Mouse (Mus musculus): ENCODE measurements around the gene Gpi1. TPM values are rescaled to one million over a fixed set of nuclear protein-coding genes. Genes with fewer than 3 reads are reported as not detected.

The Gpi1 gene
- polyA plus RNA-seq, 1 experiment = 306 TPM

DNA sequence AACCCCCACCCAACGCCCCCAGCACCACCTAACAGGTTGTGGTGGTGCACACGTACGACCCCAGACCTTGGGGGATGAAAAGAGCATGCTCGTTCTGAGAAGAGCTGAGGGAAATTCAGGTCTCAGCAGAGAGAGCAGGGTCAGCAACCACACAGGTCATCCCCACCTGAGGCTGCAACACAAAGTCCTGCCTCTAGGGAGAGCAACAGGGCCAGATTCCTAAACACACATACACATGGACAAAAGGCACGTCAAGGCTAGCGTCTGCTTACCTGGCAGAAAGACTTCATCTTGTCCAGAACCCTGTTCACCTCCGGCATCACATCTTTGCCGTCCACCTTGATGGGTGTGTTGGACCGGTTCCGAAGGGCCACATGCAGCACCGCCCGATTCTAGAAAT, 3.3 kb downstream of the Gpi1 start:
- 84% methylated on average over 12 of the region's 12 CpGs for WGBS
- peak overlapping the region; percentile 91 for H3K4me3 ChIP-seq (replicated peaks; ENCODE audit: control insufficient read depth, low read depth, low read length)
- TF ChIP-seq CTCF (IDR thresholded peaks at IDR 0.05; ENCODE audit: control insufficient read depth, insufficient read depth, low read length) (0 out of 2 replicates have a peak, but pooled peaks have one; percentile 6), POLR2A (IDR thresholded peaks at IDR 0.05; ENCODE audit: borderline replicate concordance, control insufficient read depth, low read depth, low read length) (no peak)
- peak overlapping the region; percentile 59 for H3K27ac ChIP-seq (ENCODE audit: control insufficient read depth, insufficient read depth, low read depth, low read length, poor library complexity)
- peaks cover 3% of the 10 kb centered on the region; the same call in 1 of the 2 replicates for H3K4me1 ChIP-seq (ENCODE audit: control insufficient read depth, insufficient read depth, low read length)

DNA sequence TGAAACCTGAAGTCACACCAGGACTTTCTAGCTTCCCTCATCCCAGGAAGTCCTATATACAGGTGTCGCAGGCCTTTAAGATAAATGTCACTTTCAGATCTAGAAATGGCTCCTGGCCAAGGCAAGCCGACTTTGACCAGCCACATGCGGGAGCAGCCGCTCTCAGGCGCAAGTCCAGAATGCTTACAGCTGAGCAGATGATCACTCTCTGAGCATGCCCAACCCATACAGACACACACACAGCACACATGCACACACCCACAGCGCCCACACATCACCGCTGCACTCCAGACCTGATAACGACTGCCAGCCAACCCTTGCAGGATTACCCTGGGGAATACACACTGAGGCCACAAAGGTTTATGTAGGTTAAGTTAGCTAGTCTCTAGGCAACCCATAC, 4.0 kb downstream of the Gpi1 start:
- TF ChIP-seq CTCF (IDR thresholded peaks at IDR 0.05; ENCODE audit: control insufficient read depth, insufficient read depth, low read length) (no peak), POLR2A (IDR thresholded peaks at IDR 0.05; ENCODE audit: borderline replicate concordance, control insufficient read depth, low read depth, low read length) (no peak)
- Histone ChIP-seq H3K4me1 (ENCODE audit: control insufficient read depth, insufficient read depth, low read length) (peaks cover 3% of the 10 kb centered on the region; the same call in 1 of the 2 replicates), H3K27ac (ENCODE audit: control insufficient read depth, insufficient read depth, low read depth, low read length, poor library complexity) (no peak overlapping the region), H3K4me3 (replicated peaks; ENCODE audit: control insufficient read depth, low read depth, low read length) (peak overlapping the region; percentile 47)
- WGBS = 56% methylated on average over 8 of the region's 8 CpGs

DNA sequence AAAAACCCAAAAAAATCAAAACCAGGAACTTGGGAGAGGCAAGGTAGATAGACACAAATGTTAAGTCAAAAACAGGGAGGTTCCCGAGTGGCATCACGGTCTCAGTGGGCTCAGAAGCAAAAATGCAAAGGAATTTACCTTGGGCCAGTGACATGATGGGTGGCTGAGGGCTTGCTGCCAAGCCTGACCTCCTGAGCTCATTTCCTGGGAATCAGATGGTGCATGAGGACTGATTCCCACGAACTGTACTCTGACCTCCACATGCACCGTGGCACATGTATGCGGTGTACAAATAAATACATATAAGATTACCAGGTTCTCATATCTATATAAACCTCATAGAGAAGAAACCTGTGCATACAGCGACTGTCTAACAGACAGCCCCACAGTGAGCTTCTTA, 5.8 kb downstream of the Gpi1 start:
- Histone ChIP-seq H3K4me1 (ENCODE audit: control insufficient read depth, insufficient read depth, low read length) (peaks cover 3% of the 10 kb centered on the region; the same call in 1 of the 2 replicates), H3K27ac (ENCODE audit: control insufficient read depth, insufficient read depth, low read depth, low read length, poor library complexity) (no peak overlapping the region), H3K4me3 (replicated peaks; ENCODE audit: control insufficient read depth, low read depth, low read length) (no peak overlapping the region)
- 86% methylated on average over 6 of the region's 6 CpGs for WGBS
- TF ChIP-seq CTCF (IDR thresholded peaks at IDR 0.05; ENCODE audit: control insufficient read depth, insufficient read depth, low read length) = no peak
- TF ChIP-seq POLR2A (IDR thresholded peaks at IDR 0.05; ENCODE audit: borderline replicate concordance, control insufficient read depth, low read depth, low read length) = no peak

DNA sequence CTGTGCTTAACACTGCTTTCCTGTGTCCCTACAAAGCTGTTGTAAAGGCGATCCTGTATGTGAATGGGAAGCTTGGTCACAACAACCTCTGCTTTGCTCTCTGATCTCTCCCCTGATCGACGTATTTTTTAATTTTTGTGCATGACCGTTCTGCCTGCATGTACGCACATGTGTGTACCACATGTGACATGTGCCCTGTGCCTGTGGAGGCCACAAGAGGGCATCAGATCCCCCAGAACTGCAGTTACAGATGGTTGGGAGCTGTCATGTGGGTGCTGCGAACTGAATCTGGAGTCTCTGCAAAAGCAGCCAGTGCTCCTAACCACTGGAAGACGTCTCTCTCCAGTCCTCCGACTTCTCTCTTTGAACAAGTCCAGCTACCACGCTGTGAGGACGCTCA, 7.8 kb downstream of the Gpi1 start:
- peaks cover 3% of the 10 kb centered on the region for H3K4me1 ChIP-seq (ENCODE audit: control insufficient read depth, insufficient read depth, low read length)
- TF ChIP-seq POLR2A (IDR thresholded peaks at IDR 0.05; ENCODE audit: borderline replicate concordance, control insufficient read depth, low read depth, low read length) (no peak), CTCF (IDR thresholded peaks at IDR 0.05; ENCODE audit: control insufficient read depth, insufficient read depth, low read length) (peak; percentile 36; the same call in 1 of the 2 replicates)
- no peak overlapping the region for H3K4me3 ChIP-seq (replicated peaks; ENCODE audit: control insufficient read depth, low read depth, low read length)
- peak overlapping the region; percentile 1 for H3K27ac ChIP-seq (ENCODE audit: control insufficient read depth, insufficient read depth, low read depth, low read length, poor library complexity)
- WGBS = 83% methylated on average over 10 of the region's 10 CpGs

DNA sequence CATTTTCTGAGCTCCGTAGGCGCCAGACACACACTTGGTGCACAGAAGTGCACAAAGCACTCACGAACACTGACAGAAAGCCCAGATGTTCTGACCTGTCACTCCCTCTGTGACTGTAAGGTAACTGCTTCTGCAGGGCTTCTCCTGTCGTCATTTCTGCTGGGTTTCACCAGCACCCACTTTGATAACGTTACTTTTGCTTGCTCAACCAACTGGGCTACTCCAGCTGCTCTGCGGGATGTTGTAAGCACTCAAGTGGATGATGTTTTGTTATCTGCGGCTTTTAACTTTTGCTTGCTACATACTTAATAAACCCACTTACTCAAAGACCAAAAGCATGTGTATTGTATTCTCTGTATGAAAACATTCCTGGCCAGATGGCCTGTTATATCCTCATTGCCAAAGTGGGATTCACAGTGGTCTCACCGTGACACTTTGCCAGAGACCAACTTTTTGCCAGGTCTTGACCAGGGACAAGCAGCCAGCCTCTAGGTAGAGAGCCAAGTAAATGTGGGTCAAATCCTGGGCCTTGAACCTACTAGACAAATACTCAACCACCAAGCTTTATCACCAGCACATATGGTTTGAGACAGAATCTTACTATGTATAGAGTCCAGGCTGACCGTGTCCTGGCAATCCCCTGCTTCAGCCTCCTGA, 8.4 kb downstream of the Gpi1 start:
- Histone ChIP-seq H3K4me1 (ENCODE audit: control insufficient read depth, insufficient read depth, low read length) (peaks cover 3% of the 10 kb centered on the region), H3K4me3 (replicated peaks; ENCODE audit: control insufficient read depth, low read depth, low read length) (no peak overlapping the region), H3K27ac (ENCODE audit: control insufficient read depth, insufficient read depth, low read depth, low read length, poor library complexity) (peak overlapping the region; percentile 50)
- TF ChIP-seq CTCF (IDR thresholded peaks at IDR 0.05; ENCODE audit: control insufficient read depth, insufficient read depth, low read length) = no peak
- no peak for TF ChIP-seq POLR2A (IDR thresholded peaks at IDR 0.05; ENCODE audit: borderline replicate concordance, control insufficient read depth, low read depth, low read length)
- 60% methylated on average over 9 of the region's 9 CpGs for WGBS

DNA sequence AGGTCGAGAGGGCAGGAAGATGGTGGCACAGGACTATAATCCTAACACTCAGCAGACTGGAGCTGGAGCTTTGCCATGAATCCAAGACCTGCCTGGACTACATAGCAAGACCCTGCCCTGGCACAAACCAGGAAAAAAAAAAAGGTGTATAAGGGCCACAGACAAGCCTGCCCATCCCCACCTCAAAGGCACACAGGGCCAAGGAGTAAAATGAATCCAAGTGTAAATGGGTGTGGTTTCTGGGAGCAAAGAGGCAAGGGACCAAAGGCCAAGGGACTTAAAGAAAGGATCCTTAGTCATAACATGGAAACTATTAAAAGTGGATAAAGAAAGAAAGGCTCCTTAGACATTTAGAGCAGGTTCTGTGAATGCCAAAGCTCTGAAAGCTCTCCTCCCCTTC, 11.6 kb downstream of the Gpi1 start:
- peaks cover 10% of the 10 kb centered on the region for H3K4me1 ChIP-seq (ENCODE audit: control insufficient read depth, insufficient read depth, low read length)
- H3K27ac ChIP-seq (ENCODE audit: control insufficient read depth, insufficient read depth, low read depth, low read length, poor library complexity) = no peak overlapping the region
- no peak overlapping the region for H3K4me3 ChIP-seq (replicated peaks; ENCODE audit: control insufficient read depth, low read depth, low read length)
- TF ChIP-seq POLR2A (IDR thresholded peaks at IDR 0.05; ENCODE audit: borderline replicate concordance, control insufficient read depth, low read depth, low read length) = no peak
- TF ChIP-seq CTCF (IDR thresholded peaks at IDR 0.05; ENCODE audit: control insufficient read depth, insufficient read depth, low read length) = no peak
- 50% methylated on average over 1 of the region's 1 CpGs for WGBS

DNA sequence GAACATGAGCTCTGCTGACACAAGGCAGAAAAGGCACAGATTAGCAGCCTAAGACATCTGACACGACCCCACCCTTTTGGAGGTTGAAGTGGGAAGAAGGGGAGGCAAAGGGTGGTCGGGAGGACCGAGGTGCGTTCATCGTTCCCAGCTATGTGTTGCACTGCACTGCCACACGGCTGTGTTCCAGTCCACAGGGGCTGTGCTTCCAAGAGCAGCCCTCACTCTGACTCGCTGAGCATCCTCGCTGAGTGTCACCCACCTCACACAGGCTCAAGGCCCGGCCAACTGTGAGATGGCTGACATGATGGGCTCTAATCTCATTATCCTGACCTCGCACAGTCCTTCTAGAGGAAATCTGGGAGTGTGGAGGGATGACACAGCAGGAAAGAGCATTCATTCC, 13.7 kb downstream of the Gpi1 start:
- Histone ChIP-seq H3K27ac (ENCODE audit: control insufficient read depth, insufficient read depth, low read depth, low read length, poor library complexity) (peak overlapping the region; percentile 31), H3K4me1 (ENCODE audit: control insufficient read depth, insufficient read depth, low read length) (peaks cover 8% of the 10 kb centered on the region), H3K4me3 (replicated peaks; ENCODE audit: control insufficient read depth, low read depth, low read length) (no peak overlapping the region)
- TF ChIP-seq POLR2A (IDR thresholded peaks at IDR 0.05; ENCODE audit: borderline replicate concordance, control insufficient read depth, low read depth, low read length) = no peak
- no peak for TF ChIP-seq CTCF (IDR thresholded peaks at IDR 0.05; ENCODE audit: control insufficient read depth, insufficient read depth, low read length)
- 75% methylated on average over 10 of the region's 10 CpGs for WGBS

DNA sequence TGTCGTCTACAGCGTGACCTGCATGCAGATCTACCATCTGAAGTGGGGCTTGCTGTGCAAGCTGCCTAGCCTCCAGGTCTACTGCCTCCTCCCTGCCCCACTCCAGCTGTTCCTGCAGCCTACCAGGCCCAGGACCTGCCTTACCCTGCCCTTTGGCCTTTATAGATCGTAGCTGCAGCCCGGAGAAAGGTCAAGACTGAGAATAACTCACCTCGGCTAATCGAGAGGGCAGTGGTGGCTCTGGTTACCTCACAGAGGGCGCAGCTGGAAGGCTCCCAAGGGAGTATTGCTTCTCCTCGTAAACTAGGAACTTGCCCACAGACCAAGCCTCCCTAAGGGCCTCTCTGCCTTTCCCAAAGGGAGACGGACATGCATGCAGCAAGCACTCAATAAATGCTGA, 14.7 kb downstream of the Gpi1 start:
- 43% methylated on average over 9 of the region's 9 CpGs for WGBS
- no peak for TF ChIP-seq POLR2A (IDR thresholded peaks at IDR 0.05; ENCODE audit: borderline replicate concordance, control insufficient read depth, low read depth, low read length)
- TF ChIP-seq CTCF (IDR thresholded peaks at IDR 0.05; ENCODE audit: control insufficient read depth, insufficient read depth, low read length) = no peak

More for the DNA sequence above, 14.7 kb downstream of the Gpi1 start:
- Histone ChIP-seq H3K4me1 (ENCODE audit: control insufficient read depth, insufficient read depth, low read length) (peaks cover 10% of the 10 kb centered on the region), H3K4me3 (replicated peaks; ENCODE audit: control insufficient read depth, low read depth, low read length) (no peak overlapping the region), H3K27ac (ENCODE audit: control insufficient read depth, insufficient read depth, low read depth, low read length, poor library complexity) (peak overlapping the region; percentile 72)

All from bone marrow, adult 2 months (tissue).